18 mouse cellular contexts compared by ENCODE assay signal in the genomic region with DNA sequence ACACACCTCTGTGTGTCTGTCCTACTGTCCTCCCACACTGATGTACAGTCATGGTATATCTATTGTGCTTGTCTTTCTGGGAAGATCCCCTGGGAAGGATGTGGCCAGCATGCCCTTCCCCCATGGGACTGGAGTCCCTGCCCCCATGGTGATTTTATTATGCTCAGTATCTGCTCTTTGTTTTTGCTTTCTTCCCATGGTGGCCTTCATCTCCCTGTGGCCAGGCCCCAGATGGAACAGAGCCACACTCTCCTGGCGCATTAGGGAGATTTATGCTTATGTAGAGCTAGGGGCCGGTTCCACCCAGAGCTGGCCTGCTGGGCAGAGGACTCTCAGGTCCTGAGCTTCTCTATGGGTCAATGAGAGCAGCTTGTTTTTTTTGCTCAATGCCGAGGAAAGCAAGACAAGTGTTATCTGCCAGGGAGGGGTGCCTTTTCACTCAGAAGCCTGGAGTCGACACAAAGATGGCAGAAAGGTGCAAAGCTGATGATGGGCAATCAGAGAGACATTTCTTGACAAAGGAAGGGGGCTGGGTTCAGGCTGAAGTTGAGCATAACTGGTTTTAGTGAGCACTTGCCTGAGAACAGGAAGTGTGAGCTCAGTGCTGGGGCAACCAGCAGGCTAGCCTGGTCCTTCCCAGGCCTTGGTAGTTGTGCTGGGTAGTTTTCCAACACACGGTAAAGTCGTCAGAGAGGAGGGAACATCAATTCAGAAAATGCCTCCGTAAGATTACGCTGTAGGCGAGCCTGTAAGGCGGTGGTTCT. TPM values are rescaled to one million over a fixed set of nuclear protein-coding genes. Genes with fewer than 3 reads are reported as not detected.
DNase-seq lines count a peak whose midpoint lies in the region; ATAC-seq and TF ChIP-seq lines count a peak whose summit lies in the region.
"Had no signal": no experiment of that assay in that cellular context is flagged by ENCODE, and none has a peak within 500 bp of the region (broad histone marks: within the 10 kb centered on the region; RNA-seq: fewer than 3 reads in every experiment).

No protein-coding gene starts in this region.

- TF ChIP-seq POLR2A in bone marrow, adult 2 months (IDR thresholded peaks at IDR 0.05; ENCODE audit: borderline replicate concordance, control insufficient read depth, low read depth, low read length), result no peak

- 71% methylated on average over 10 of the region's 10 CpGs for WGBS in lung, embryonic 14.5 days
- 77% methylated on average over 10 of the region's 10 CpGs for WGBS in bone marrow, adult 2 months

- no peaks in the 10 kb centered on the region for H3K4me1 ChIP-seq in lung, embryonic 14.5 days (ENCODE audit: insufficient read depth)
- peaks cover 5% of the 10 kb centered on the region; the same call in 1 of the 2 replicates for H3K4me1 ChIP-seq in bone marrow, adult 2 months (ENCODE audit: control insufficient read depth, insufficient read depth, low read length)
- H3K4me1 ChIP-seq: heart, embryonic 10.5 days; hindbrain, embryonic 13.5 days; intestine, embryonic 15.5 days had no signal

- H3K4me2 ChIP-seq in lung, embryonic 14.5 days, result no peak overlapping the region
- H3K4me2 ChIP-seq: embryonic facial prominence, embryonic 15.5 days; hindbrain, embryonic 13.5 days; intestine, embryonic 15.5 days had no signal

- H3K36me3 ChIP-seq in lung, embryonic 14.5 days (ENCODE audit: insufficient read depth), result no peaks in the 10 kb centered on the region
- H3K36me3 ChIP-seq: embryonic facial prominence, embryonic 15.5 days; forebrain, embryonic 10.5 days; G1E; heart, embryonic 10.5 days; hindbrain, embryonic 13.5 days; intestine, embryonic 15.5 days; midbrain, embryonic 10.5 days had no signal

- ATAC-seq in lung, embryonic 14.5 days (ENCODE audit: insufficient read depth), result no peak
- no peak for ATAC-seq in activated CD4-positive, CD25-positive, alpha-beta regulatory T cell, adult 4 months
- ATAC-seq: intestine, embryonic 15.5 days had no signal

- H3K4me3 ChIP-seq in lung, embryonic 14.5 days (ENCODE audit: low read depth, low read length), result no peak overlapping the region
- no peak overlapping the region for H3K4me3 ChIP-seq in bone marrow, adult 2 months (replicated peaks; ENCODE audit: control insufficient read depth, low read depth, low read length)
- H3K4me3 ChIP-seq: embryonic facial prominence, embryonic 15.5 days; forebrain, embryonic 10.5 days; heart, embryonic 10.5 days; hindbrain, embryonic 13.5 days; intestine, embryonic 15.5 days; midbrain, embryonic 10.5 days had no signal

- no peak overlapping the region for H3K27ac ChIP-seq in lung, embryonic 14.5 days (ENCODE audit: low read depth)
- peak overlapping the region; percentile 86 for H3K27ac ChIP-seq in bone marrow, adult 2 months (ENCODE audit: control insufficient read depth, insufficient read depth, low read depth, low read length, poor library complexity)
- H3K27ac ChIP-seq: embryonic facial prominence, embryonic 15.5 days; forebrain, embryonic 10.5 days; heart, embryonic 10.5 days; hindbrain, embryonic 13.5 days; intestine, embryonic 15.5 days; midbrain, embryonic 10.5 days had no signal

- DNase-seq in lung, embryonic 14.5 days, result peak; percentile 16
- DNase-seq in lung, postnatal 4 days, result no peak
- DNase-seq in B cell, adult 2 months, result peak; percentile 43 to 46
- peak; percentile 80 for DNase-seq in ZHBTc4 (ENCODE audit: low read depth, low spot score)
- DNase-seq in layer of hippocampus, postnatal 36 days, result no peak
- DNase-seq: embryo, embryonic 11 days; gastrocnemius, postnatal 25 days; heart, postnatal 10 days; layer of hippocampus, adult 9-11 months had no signal

- no peaks in the 10 kb centered on the region for H3K27me3 ChIP-seq in lung, embryonic 14.5 days (ENCODE audit: insufficient read depth, low read length)
- H3K27me3 ChIP-seq: embryonic facial prominence, embryonic 15.5 days; hindbrain, embryonic 13.5 days; intestine, embryonic 15.5 days had no signal

- no peaks in the 10 kb centered on the region for H3K9me3 ChIP-seq in lung, embryonic 14.5 days (ENCODE audit: low read depth, low read length)
- H3K9me3 ChIP-seq: embryonic facial prominence, embryonic 15.5 days; forebrain, embryonic 10.5 days; G1E; hindbrain, embryonic 13.5 days; intestine, embryonic 15.5 days; midbrain, embryonic 10.5 days had no signal

- no peak overlapping the region for H3K9ac ChIP-seq in lung, embryonic 14.5 days
- H3K9ac ChIP-seq: embryonic facial prominence, embryonic 15.5 days; hindbrain, embryonic 13.5 days; intestine, embryonic 15.5 days had no signal

- TF ChIP-seq CTCF in lung, embryonic 14.5 days (IDR thresholded peaks at IDR 0.05; ENCODE audit: low read depth), result no peak
- no peak for TF ChIP-seq CTCF in bone marrow, adult 2 months (IDR thresholded peaks at IDR 0.05; ENCODE audit: control insufficient read depth, insufficient read depth, low read length)

RNA-seq across cellular contexts. Expression of gene Chst3, which starts 48.6 kb away (rescaled TPM):
- 2.1 TPM in 2 replicates for polyA plus RNA-seq in lung, embryonic 14.5 days (2014; fragmentation: Nextera tagmentation; extraction: Ambion mirVana)
- polyA plus RNA-seq in bone marrow, adult 2 months (2011; ENCODE audit: insufficient read depth, insufficient read length, low replicate concordance, missing spikeins), result 11.9 and 16.5 TPM in 2 replicates
- total RNA-seq in layer of hippocampus, postnatal 36 days (2021), result 1 to 10 TPM; 2.2 to 2.8 TPM
- under 1 TPM in 1 of 2 experiments, not detected in 1; 0.45 TPM for polyA plus RNA-seq in activated CD4-positive, CD25-positive, alpha-beta regulatory T cell, adult 4 months (2017; shearing (Covaris generic))
- polyA plus RNA-seq: G1E had no signal

Comparison
In these comparisons a context has a peak if more than half of its experiments do, and no peak if none do; other contexts are left out.
1. DNase-seq: peak in lung, embryonic 14.5 days (single experiment), B cell, adult 2 months (2 of 2) and ZHBTc4 (single experiment); none in lung, postnatal 4 days (0 of 2) and layer of hippocampus, postnatal 36 days (0 of 2).